Mouse (Mus musculus) lung, postnatal 0 days (tissue): ENCODE data around the gene Trim66. TPM values are rescaled to one million over a fixed set of nuclear protein-coding genes. Genes with fewer than 3 reads are reported as not detected.

Source experiments
- ATAC-seq: fragments of 200-750 bp; cut with Nextera tagmentation; 2 replicates; pipeline ENCODE4 v1.8.0; 2017; ENCODE audit warnings: moderate library complexity
- DNase-seq: peaks from one replicate; pipeline ENCODE4 v3.0.0-alpha.2; 2016; ENCODE audit warnings: low spot score
- H3K27ac ChIP-seq: fragments of 300-500 bp; sonication (generic); 2 replicates; pipeline ENCODE4 v1.5.1; 2014; ENCODE audit warnings: antibody characterized with exemption, mild to moderate bottlenecking, low read length, mixed read lengths
- H3K27me3 ChIP-seq: fragments of 300-500 bp; sonication (generic); replicated peaks from 2 replicates; pipeline ENCODE4 v1.6.1; 2014; ENCODE audit warnings: low read length, mixed read lengths; ENCODE audit not compliant: insufficient read depth
- H3K36me3 ChIP-seq: fragments of 300-500 bp; sonication (generic); 2 replicates; pipeline ENCODE4 v1.6.1; 2014; ENCODE audit warnings: low read length, mixed read lengths; ENCODE audit not compliant: insufficient read depth
- H3K4me1 ChIP-seq: fragments of 300-500 bp; sonication (generic); 2 replicates; pipeline ENCODE4 v1.6.1; 2014; ENCODE audit warnings: antibody characterized with exemption, low read depth, low read length, mixed read lengths; ENCODE audit not compliant: insufficient read depth
- H3K4me2 ChIP-seq: fragments of 300-500 bp; sonication (generic); replicated peaks from 2 replicates; pipeline ENCODE4 v1.6.1; 2014; ENCODE audit warnings: low read depth, mild to moderate bottlenecking, low read length, moderate library complexity, mixed read lengths
- H3K4me3 ChIP-seq: fragments of 300-500 bp; sonication (generic); 2 replicates; pipeline ENCODE4 v1.5.1; 2014; ENCODE audit warnings: low read depth, low read length
- H3K9ac ChIP-seq: fragments of 300-500 bp; sonication (generic); replicated peaks from 2 replicates; pipeline ENCODE4 v1.6.1; 2014; ENCODE audit warnings: low read depth, mild to moderate bottlenecking
- H3K9me3 ChIP-seq: fragments of 300-500 bp; sonication (generic); 2 replicates; pipeline ENCODE4 v1.6.1; 2016; ENCODE audit warnings: low read length, mixed read lengths
- CTCF ChIP-seq: IDR thresholded peaks from 2 replicates; pipeline ENCODE4 v1.5.1; 2016; ENCODE audit warnings: antibody characterized with exemption, mild to moderate bottlenecking
- EP300 ChIP-seq: IDR thresholded peaks from 2 replicates; pipeline ENCODE4 v1.6.1; 2016; ENCODE audit warnings: antibody characterized with exemption, mild to moderate bottlenecking, control low read depth
- WGBS: fragments of 180-500 bp; shearing (Covaris S2); extraction: QIAGEN DNeasy Blood & Tissue Kit; methylation state at CpG from one replicate; pipeline ENCODE4 v1.1.7; 2014; 5-methylcytosine and 5-hydroxymethylcytosine counted together
- polyA plus RNA-seq: library from polyadenylated mRNA; unstranded; fragments of >200 nt; fragmentation: Nextera tagmentation; extraction: Ambion mirVana; gene quantifications from 2 replicates; pipeline ENCODE4 v1.2.1, GENCODE M21; 2015

The Trim66 gene
- polyA plus RNA-seq, 1 experiment from 2014 or later, result 0.04 TPM

DNA sequence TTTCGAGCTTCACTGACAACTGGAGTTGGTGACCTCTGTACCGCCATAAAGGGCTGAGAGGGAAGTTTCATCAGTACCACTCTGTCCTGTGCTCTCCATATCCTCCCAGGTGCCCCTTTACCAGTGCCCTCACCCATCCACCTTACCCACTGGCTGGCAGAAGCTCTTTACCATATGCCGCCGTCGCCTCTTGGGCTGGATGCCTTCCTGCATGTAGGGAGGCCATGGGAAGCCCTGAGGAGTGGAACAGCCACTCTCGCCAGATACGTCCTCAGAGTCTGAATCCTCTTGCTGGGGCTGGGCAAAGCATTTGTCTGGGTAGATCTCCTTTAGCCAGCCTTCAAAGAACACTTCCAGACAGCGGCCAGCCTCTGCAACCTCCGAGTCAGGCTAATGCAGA, 53.1 kb downstream of the Trim66 start:
- no peaks in the 10 kb centered on the region for H3K27me3 ChIP-seq
- no peak overlapping the region for H3K4me2 ChIP-seq
- H3K9ac ChIP-seq, result no peak overlapping the region
- 90% methylated on average over 9 of the region's 9 CpGs for WGBS
- no peaks in the 10 kb centered on the region for H3K36me3 ChIP-seq
- no peak overlapping the region for H3K4me3 ChIP-seq
- TF ChIP-seq CTCF, result no peak
- TF ChIP-seq EP300, result no peak
- no peaks in the 10 kb centered on the region for H3K9me3 ChIP-seq
- ATAC-seq (no peak), DNase-seq (no peak)
- H3K27ac ChIP-seq, result no peak overlapping the region
- H3K4me1 ChIP-seq, result no peaks in the 10 kb centered on the region

DNA sequence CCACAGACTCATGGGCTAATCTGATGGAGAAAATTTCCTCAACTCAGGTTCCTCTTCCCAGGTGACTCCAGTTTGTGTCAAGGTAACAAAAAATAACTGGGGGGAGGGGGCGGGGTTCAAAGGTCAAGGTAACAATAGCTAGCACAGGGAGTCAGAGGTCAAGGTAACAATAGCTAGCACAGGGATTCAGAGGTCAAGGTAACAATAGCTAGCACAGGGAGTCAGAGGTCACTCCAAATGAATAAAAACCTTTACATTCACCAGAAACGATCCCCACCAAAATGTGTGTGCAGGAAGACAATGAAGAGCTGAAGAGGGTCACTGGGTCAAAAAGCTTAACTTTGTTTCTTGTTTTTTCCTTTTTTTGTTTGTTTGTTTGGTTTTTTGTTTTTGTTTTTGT, 59.9 kb downstream of the Trim66 start:
- Histone ChIP-seq H3K36me3 (no peaks in the 10 kb centered on the region), H3K27ac (no peak overlapping the region), H3K9me3 (no peaks in the 10 kb centered on the region), H3K9ac (no peak overlapping the region), H3K4me1 (no peaks in the 10 kb centered on the region), H3K27me3 (no peaks in the 10 kb centered on the region), H3K4me3 (no peak overlapping the region), H3K4me2 (no peak overlapping the region)
- ATAC-seq (no peak), DNase-seq (no peak)
- 71% methylated on average over 2 of the region's 2 CpGs for WGBS
- TF ChIP-seq EP300, result no peak
- no peak for TF ChIP-seq CTCF

DNA sequence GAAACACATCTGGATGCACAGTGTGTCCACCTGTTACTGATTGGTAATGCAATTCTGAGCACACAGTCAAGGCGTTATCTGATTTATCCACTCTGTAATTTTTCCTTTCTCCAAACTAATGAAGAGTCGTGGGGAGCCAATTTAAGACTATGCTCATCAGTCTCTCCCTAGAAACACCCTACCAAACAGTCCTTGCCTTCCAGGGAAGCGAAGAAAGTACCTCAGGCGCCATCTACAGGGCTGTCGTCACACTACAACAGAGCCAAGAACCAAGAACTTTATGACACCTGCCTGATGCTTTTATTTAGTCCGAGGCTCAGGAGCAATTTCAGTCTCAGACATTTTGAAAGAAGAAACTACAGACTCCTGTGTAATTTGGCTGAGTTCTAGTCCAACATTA, 62.9 kb downstream of the Trim66 start:
- Histone ChIP-seq H3K4me1 (no peaks in the 10 kb centered on the region; the same call in 1 of the 2 replicates), H3K27me3 (no peaks in the 10 kb centered on the region), H3K4me2 (no peak overlapping the region), H3K9me3 (no peaks in the 10 kb centered on the region), H3K4me3 (no peak overlapping the region), H3K9ac (no peak overlapping the region), H3K27ac (no peak overlapping the region), H3K36me3 (no peaks in the 10 kb centered on the region)
- 12% methylated on average over 6 of the region's 6 CpGs for WGBS
- DNase-seq (peak; percentile 48), ATAC-seq (no peak)
- TF ChIP-seq CTCF, result peak; percentile 79
- TF ChIP-seq EP300, result no peak

DNA sequence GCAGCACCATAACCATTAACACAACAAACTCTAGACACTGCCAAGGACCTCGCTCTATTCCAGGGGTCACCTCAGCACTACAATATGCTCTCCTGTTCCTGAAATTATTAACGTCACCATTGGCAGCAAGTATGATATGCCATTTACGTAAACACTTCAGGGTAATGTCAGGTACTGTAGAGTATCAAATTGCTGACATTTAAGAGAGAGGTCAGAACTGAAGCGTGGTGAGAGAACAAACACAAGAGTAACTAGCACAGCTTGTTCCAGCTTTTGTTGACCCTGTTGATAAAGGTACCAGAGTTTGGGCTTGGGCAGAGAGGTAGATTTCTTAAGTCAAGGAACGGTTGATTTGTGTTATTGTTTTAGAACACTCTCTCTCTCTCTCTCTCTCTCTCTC, 65.2 kb downstream of the Trim66 start:
- Histone ChIP-seq H3K4me1 (peaks cover 10% of the 10 kb centered on the region; the same call in 1 of the 2 replicates), H3K4me2 (no peak overlapping the region), H3K27me3 (no peaks in the 10 kb centered on the region), H3K27ac (no peak overlapping the region), H3K9ac (no peak overlapping the region), H3K9me3 (no peaks in the 10 kb centered on the region), H3K4me3 (no peak overlapping the region), H3K36me3 (no peaks in the 10 kb centered on the region)
- TF ChIP-seq EP300, result peak; percentile 100
- TF ChIP-seq CTCF, result no peak
- WGBS, result 38% methylated on average over 5 of the region's 5 CpGs
- peak; percentile 93 for DNase-seq
- peak; percentile 92 for ATAC-seq

DNA sequence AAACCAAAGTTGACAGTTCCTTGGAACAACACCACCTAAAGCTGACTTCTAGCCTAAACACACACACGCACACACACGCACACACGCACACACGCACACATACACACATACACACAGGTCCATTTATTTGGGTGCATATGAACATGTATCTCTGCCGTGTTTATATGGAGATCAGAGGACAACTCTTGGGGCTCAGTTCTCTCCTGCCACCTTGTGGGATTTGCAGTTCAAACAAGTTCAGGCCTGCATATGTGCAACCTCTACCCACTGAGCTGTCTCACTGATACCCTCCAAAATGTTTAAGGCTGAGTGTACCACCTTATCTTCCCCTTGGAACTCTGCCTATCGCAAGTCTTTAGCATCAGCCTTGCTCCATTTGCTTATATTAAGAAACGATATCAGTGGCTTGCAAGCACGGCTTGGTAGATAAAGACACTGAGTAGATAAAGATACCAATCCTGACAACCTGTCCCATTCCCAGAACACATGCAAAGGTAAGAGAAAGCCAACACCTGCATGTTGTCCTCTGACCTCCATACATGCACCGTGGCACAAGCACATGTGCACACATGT, 67.2 kb downstream of the Trim66 start:
- Histone ChIP-seq H3K9me3 (no peaks in the 10 kb centered on the region), H3K9ac (no peak overlapping the region), H3K4me1 (peaks cover 10% of the 10 kb centered on the region; the same call in 1 of the 2 replicates), H3K4me3 (no peak overlapping the region), H3K27me3 (no peaks in the 10 kb centered on the region), H3K27ac (no peak overlapping the region), H3K36me3 (no peaks in the 10 kb centered on the region), H3K4me2 (no peak overlapping the region)
- 76% methylated on average over 9 of the region's 9 CpGs for WGBS
- TF ChIP-seq EP300 (no peak), CTCF (peak; percentile 41)
- DNase-seq (no peak), ATAC-seq (no peak)

DNA sequence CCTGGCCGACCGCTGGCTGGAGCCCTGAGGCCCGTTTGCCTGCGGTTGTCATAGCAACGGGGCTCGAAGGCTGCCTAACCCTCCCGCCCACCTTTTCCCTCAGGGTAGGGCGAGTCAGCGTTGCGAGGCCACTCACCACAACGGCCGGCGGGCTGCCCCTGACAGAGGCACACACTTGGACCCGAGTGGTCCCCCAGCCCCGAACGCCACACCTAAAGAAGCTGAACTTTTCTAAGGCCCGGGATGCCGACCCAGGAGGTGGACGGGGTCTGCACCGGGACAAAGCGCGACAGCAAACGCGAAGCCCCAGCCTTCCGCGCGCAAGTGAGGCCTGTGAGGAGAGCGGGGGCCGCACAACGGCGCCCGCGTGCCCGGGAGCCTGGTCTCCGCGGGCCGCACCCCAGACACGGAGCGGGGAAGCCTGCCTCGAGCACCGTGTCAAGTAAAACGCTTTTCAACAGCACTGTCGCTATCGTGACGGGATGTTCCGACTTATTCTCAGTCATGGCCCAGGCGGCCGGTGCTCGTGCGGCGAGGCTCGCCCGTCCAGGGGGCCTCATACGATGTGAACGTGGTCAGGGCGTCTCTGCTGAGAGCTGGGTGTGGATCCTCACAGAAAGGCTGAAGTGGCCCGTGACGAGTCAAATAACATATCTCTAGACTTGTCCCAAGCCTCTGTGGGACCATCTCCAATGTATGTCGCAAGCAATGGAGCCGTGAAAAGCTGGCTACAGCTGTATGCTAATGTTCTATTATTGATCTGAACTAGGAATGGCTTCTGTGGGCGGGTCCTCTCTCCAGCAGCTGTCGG, 68.9 kb downstream of the Trim66 start, which contains the start of gene Stk33:
Gene Stk33, minus strand, starts transcription at position 301 of the 811 bp plus-strand sequence.
- 3% methylated on average over 61 of the region's 62 CpGs for WGBS
- TF ChIP-seq CTCF (no peak), EP300 (no peak)
- no peaks in the 10 kb centered on the region for H3K27me3 ChIP-seq
- no peaks in the 10 kb centered on the region for H3K36me3 ChIP-seq
- DNase-seq, result peak; percentile 57
- no peak within 1 kb of the TSS for H3K27ac ChIP-seq
- peak within 1 kb of the TSS; percentile 10; the same call in 1 of the 2 replicates for H3K9ac ChIP-seq
- peak within 1 kb of the TSS; percentile 36 for H3K4me3 ChIP-seq
- H3K4me1 ChIP-seq, result peaks cover 10% of the 10 kb centered on the region; the same call in 1 of the 2 replicates
- no peaks in the 10 kb centered on the region for H3K9me3 ChIP-seq
- peak; percentile 34 for ATAC-seq
- H3K4me2 ChIP-seq, result peak within 1 kb of the TSS; percentile 58
